Mouse (Mus musculus): ENCODE results near the gene Dgkb.

- no peak for TF ChIP-seq KAT2A (IDR thresholded peaks at IDR 0.05; ENCODE audit: insufficient replicate concordance, low read length)
- no peak for TF ChIP-seq EP300 (IDR thresholded peaks at IDR 0.05; ENCODE audit: low read length)
- no peak for TF ChIP-seq ZNF384 (IDR thresholded peaks at IDR 0.05; ENCODE audit: low read depth, low read length)
- TF ChIP-seq TCF12 (IDR thresholded peaks at IDR 0.05; ENCODE audit: low read depth, low read length): no peak
- no peak for TF ChIP-seq IRF4 (IDR thresholded peaks at IDR 0.05; ENCODE audit: low read depth, low read length)
- no peak for TF ChIP-seq CTCF (conservative IDR thresholded peaks at IDR 0.05 in 1 of 2, IDR thresholded peaks at IDR 0.05 in 1 of 2; ENCODE audit: low read depth in 2 of 2, low read length in 2 of 2)
- TF ChIP-seq CHD2 (IDR thresholded peaks at IDR 0.05; ENCODE audit: low read length): no peak
- no peak for TF ChIP-seq MAX (IDR thresholded peaks at IDR 0.05; ENCODE audit: low read length)
These were observed 570.7 kb downstream of the Dgkb start for GRCm38 (mm10) chr12:38388243-38388642.
